Mouse (Mus musculus) c-Kit-negative CD71-positive TER-119-positive erythroid progenitor cells, embryonic 14.5 days (primary cell): ENCODE data around the gene Eif2ak4.

Experiments
- DNase-seq: peaks from one replicate; pipeline ENCODE4 v3.0.0-alpha.2; 2013; ENCODE audit warnings: low read depth, low spot score

Eif2ak4 gene

GRCm38 (mm10) chr2:118509688-118510446 is 121.4 kb downstream of the Eif2ak4 start:
- no peak for DNase-seq

GRCm38 (mm10) chr2:118510447-118511310 is 122.3 kb downstream of the Eif2ak4 start:
- no peak for DNase-seq

- DNase-seq, result no peak
Observed at GRCm38 (mm10) chr2:118511779-118512417, 123.5 kb downstream of the Eif2ak4 start.

GRCm38 (mm10) chr2:118512418-118513377 is 124.3 kb downstream of the Eif2ak4 start:
- DNase-seq, result no peak

- DNase-seq, result no peak
Observed at GRCm38 (mm10) chr2:118520042-118520933, 131.9 kb downstream of the Eif2ak4 start.

- no peak for DNase-seq
Observed at GRCm38 (mm10) chr2:118522265-118522664, 133.8 kb downstream of the Eif2ak4 start.

GRCm38 (mm10) chr2:118523163-118523730 is 134.8 kb downstream of the Eif2ak4 start:
- DNase-seq, result no peak

- DNase-seq, result no peak
Observed at GRCm38 (mm10) chr2:118524811-118525210, 136.4 kb downstream of the Eif2ak4 start.
